Mouse (Mus musculus) adrenal gland, adult 2 months (tissue): ENCODE measurements around the gene Flad1. TPM values are rescaled to one million over a fixed set of nuclear protein-coding genes. Genes with fewer than 3 reads are reported as not detected.

ENCODE experiments used
- DNase-seq: peaks from one replicate; pipeline ENCODE4 v3.0.0; 2021
- polyA plus RNA-seq: library from polyadenylated mRNA; depleted of rRNA; stranded (reverse); fragments of >200 nt; gene quantifications from 2 replicates; pipeline ENCODE4 v1.2.3, GENCODE M21; 2012
- total RNA-seq, 2 experiments: library from RNA; stranded (reverse); gene quantifications; 2 replicates each; pipeline ENCODE4 v1.2.3; 2021

The Flad1 gene
- total and polyA plus RNA-seq, 3 experiments: 32.2 to 50.7 (median 45.2) TPM

GRCm38 (mm10) chr3:89395806-89396653 lies 15.6 kb downstream of the Flad1 start:
- peak; percentile 82 for DNase-seq

GRCm38 (mm10) chr3:89395419-89395805 lies 16.3 kb downstream of the Flad1 start:
- DNase-seq: peak; percentile 56

- peak; percentile 90 for DNase-seq
These were observed 16.8 kb downstream of the Flad1 start for GRCm38 (mm10) chr3:89394894-89395256.

GRCm38 (mm10) chr3:89394006-89394893 lies 17.4 kb downstream of the Flad1 start, which contains the start of gene Zbtb7b:
Zbtb7b (minus strand) TSS chr3:89394776.
- DNase-seq: peak; percentile 93

GRCm38 (mm10) chr3:89393605-89394004 lies 18.1 kb downstream of the Flad1 start:
- peak; percentile 100 for DNase-seq

- DNase-seq: peak; percentile 68
These were observed 18.8 kb downstream of the Flad1 start for GRCm38 (mm10) chr3:89392871-89393311.

- DNase-seq: peak; percentile 91
These were observed 19.8 kb downstream of the Flad1 start for GRCm38 (mm10) chr3:89391663-89392511.

GRCm38 (mm10) chr3:89390699-89391662 lies 20.7 kb downstream of the Flad1 start:
- DNase-seq: peak; percentile 68

- DNase-seq: peak; percentile 92
These were observed 21.6 kb downstream of the Flad1 start for GRCm38 (mm10) chr3:89390111-89390515.

- no peak for DNase-seq
These were observed 22.5 kb downstream of the Flad1 start for GRCm38 (mm10) chr3:89388901-89389740.

GRCm38 (mm10) chr3:89388134-89388881 lies 23.4 kb downstream of the Flad1 start:
- peak; percentile 68 for DNase-seq

GRCm38 (mm10) chr3:89387632-89388031 lies 24.0 kb downstream of the Flad1 start:
- peak; percentile 63 for DNase-seq

- DNase-seq: peak; percentile 43
These were observed 24.9 kb downstream of the Flad1 start for GRCm38 (mm10) chr3:89386438-89387420.

- DNase-seq: no peak
These were observed 26.2 kb downstream of the Flad1 start for GRCm38 (mm10) chr3:89385451-89385850.

GRCm38 (mm10) chr3:89384331-89385076 lies 27.2 kb downstream of the Flad1 start:
- no peak for DNase-seq

GRCm38 (mm10) chr3:89383651-89384255 lies 27.9 kb downstream of the Flad1 start:
- DNase-seq: no peak
